Comparison of ENCODE assay signal across 27 mouse cellular contexts in genomic region chr2:164421306-164421705, GRCm38 (mm10). TPM values are rescaled to one million over a fixed set of nuclear protein-coding genes. Genes with fewer than 3 reads are reported as not detected.
DNase-seq lines count a peak whose midpoint lies in the region; ATAC-seq and TF ChIP-seq lines count a peak whose summit lies in the region.
"Had no signal": no experiment of that assay in that cellular context is flagged by ENCODE, and none has a peak within 500 bp of the region (broad histone marks: within the 10 kb centered on the region; RNA-seq: fewer than 3 reads in every experiment).

No protein-coding gene starts in this region.

- peak; percentile 35; the same call in 1 of the 2 replicates for TF ChIP-seq EP300 in liver, postnatal 0 days (IDR thresholded peaks at IDR 0.05; ENCODE audit: low read depth)

- H3K27me3 ChIP-seq in embryonic facial prominence, embryonic 15.5 days: no peaks in the 10 kb centered on the region
- 0 out of 2 replicates have a peak, but pooled peaks cover 4% of the 10 kb centered on the region for H3K27me3 ChIP-seq in embryonic facial prominence, embryonic 10.5 days (replicated peaks; ENCODE audit: low read depth, poor library complexity, severe bottlenecking)
- no peaks in the 10 kb centered on the region for H3K27me3 ChIP-seq in kidney, embryonic 16.5 days (ENCODE audit: insufficient read depth, low read length)
- H3K27me3 ChIP-seq in liver, postnatal 0 days (ENCODE audit: insufficient read depth, low read length): no peaks in the 10 kb centered on the region
- H3K27me3 ChIP-seq in stomach, embryonic 16.5 days (ENCODE audit: control insufficient read depth, insufficient read depth, low read length): no peaks in the 10 kb centered on the region
- H3K27me3 ChIP-seq in hindbrain, embryonic 16.5 days (replicated peaks; ENCODE audit: control insufficient read depth, insufficient read depth, low read length): no peaks in the 10 kb centered on the region
- H3K27me3 ChIP-seq: embryonic facial prominence, embryonic 12.5 days; forebrain, embryonic 12.5 days; forebrain, embryonic 15.5 days had no signal

- no peaks in the 10 kb centered on the region for H3K9me3 ChIP-seq in embryonic facial prominence, embryonic 15.5 days (replicated peaks)
- no peaks in the 10 kb centered on the region for H3K9me3 ChIP-seq in embryonic facial prominence, embryonic 10.5 days
- no peaks in the 10 kb centered on the region for H3K9me3 ChIP-seq in kidney, embryonic 16.5 days (ENCODE audit: low read length)
- no peaks in the 10 kb centered on the region for H3K9me3 ChIP-seq in liver, postnatal 0 days (ENCODE audit: low read length)
- no peaks in the 10 kb centered on the region for H3K9me3 ChIP-seq in stomach, embryonic 16.5 days (replicated peaks; ENCODE audit: control insufficient read depth, low read length)
- H3K9me3 ChIP-seq in hindbrain, embryonic 16.5 days (ENCODE audit: control insufficient read depth, low read length): no peaks in the 10 kb centered on the region
- H3K9me3 ChIP-seq: embryonic facial prominence, embryonic 12.5 days; forebrain, embryonic 12.5 days; forebrain, embryonic 15.5 days; heart, embryonic 12.5 days; heart, embryonic 15.5 days; hindbrain, embryonic 10.5 days; hindbrain, embryonic 13.5 days had no signal

- H3K4me2 ChIP-seq in embryonic facial prominence, embryonic 15.5 days (replicated peaks): no peak overlapping the region
- H3K4me2 ChIP-seq in kidney, embryonic 16.5 days (replicated peaks; ENCODE audit: low read depth, low read length): no peak overlapping the region
- no peak overlapping the region for H3K4me2 ChIP-seq in liver, postnatal 0 days (ENCODE audit: low read depth, low read length)
- H3K4me2 ChIP-seq in stomach, embryonic 16.5 days (ENCODE audit: low read depth, low read length): no peak overlapping the region
- H3K4me2 ChIP-seq in hindbrain, embryonic 16.5 days (ENCODE audit: low read length): no peak overlapping the region
- H3K4me2 ChIP-seq: embryonic facial prominence, embryonic 12.5 days; forebrain, embryonic 12.5 days; forebrain, embryonic 15.5 days; heart, embryonic 12.5 days; heart, embryonic 15.5 days; hindbrain, embryonic 13.5 days had no signal

- no peak overlapping the region for H3K4me3 ChIP-seq in embryonic facial prominence, embryonic 15.5 days (replicated peaks)
- H3K4me3 ChIP-seq in embryonic facial prominence, embryonic 10.5 days: no peak overlapping the region
- no peak overlapping the region for H3K4me3 ChIP-seq in kidney, embryonic 16.5 days (ENCODE audit: low read length)
- no peak overlapping the region for H3K4me3 ChIP-seq in liver, postnatal 0 days (ENCODE audit: low read depth, low read length)
- no peak overlapping the region for H3K4me3 ChIP-seq in stomach, embryonic 16.5 days (replicated peaks; ENCODE audit: low read length)
- no peak overlapping the region for H3K4me3 ChIP-seq in hindbrain, embryonic 16.5 days (ENCODE audit: low read length)
- H3K4me3 ChIP-seq: embryonic facial prominence, embryonic 12.5 days; erythroblast, embryonic 14.5 days; forebrain, embryonic 12.5 days; forebrain, embryonic 15.5 days; heart, embryonic 12.5 days; heart, embryonic 15.5 days; hindbrain, embryonic 10.5 days; hindbrain, embryonic 13.5 days had no signal

- 0 out of 2 replicates have a peak overlapping the region, but pooled peaks have one; percentile 52 for H3K27ac ChIP-seq in embryonic facial prominence, embryonic 15.5 days (replicated peaks)
- no peak overlapping the region for H3K27ac ChIP-seq in embryonic facial prominence, embryonic 10.5 days (replicated peaks)
- peak overlapping the region; percentile 23; the same call in 1 of the 2 replicates for H3K27ac ChIP-seq in kidney, embryonic 16.5 days (ENCODE audit: low read length)
- peak overlapping the region; percentile 82 for H3K27ac ChIP-seq in liver, postnatal 0 days (ENCODE audit: low read depth)
- peak overlapping the region; percentile 75; the same call in 1 of the 2 replicates for H3K27ac ChIP-seq in stomach, embryonic 16.5 days (ENCODE audit: low read length)
- H3K27ac ChIP-seq in hindbrain, embryonic 16.5 days (ENCODE audit: low read depth, low read length): no peak overlapping the region
- H3K27ac ChIP-seq: embryonic facial prominence, embryonic 12.5 days; forebrain, embryonic 12.5 days; forebrain, embryonic 15.5 days; heart, embryonic 15.5 days; hindbrain, embryonic 10.5 days; hindbrain, embryonic 13.5 days; hindbrain, postnatal 0 days had no signal

- no peak for ATAC-seq in embryonic facial prominence, embryonic 15.5 days (ENCODE audit: insufficient number of reproducible peaks, low FRiP score, low TSS enrichment, low read depth)
- no peak for ATAC-seq in kidney, embryonic 16.5 days (ENCODE audit: low FRiP score, low TSS enrichment)
- ATAC-seq in liver, postnatal 0 days: peak; percentile 54
- ATAC-seq in stomach, embryonic 16.5 days (ENCODE audit: insufficient read depth, low FRiP score): no peak
- no peak for ATAC-seq in hindbrain, embryonic 16.5 days
- ATAC-seq: activated CD4-positive, CD25-positive, alpha-beta regulatory T cell, adult 4 months; forebrain, embryonic 15.5 days; hindbrain, postnatal 0 days had no signal

- H3K9ac ChIP-seq in embryonic facial prominence, embryonic 15.5 days: no peak overlapping the region
- H3K9ac ChIP-seq in kidney, embryonic 16.5 days (replicated peaks; ENCODE audit: low read length): no peak overlapping the region
- H3K9ac ChIP-seq in liver, postnatal 0 days (replicated peaks): no peak overlapping the region
- H3K9ac ChIP-seq in stomach, embryonic 16.5 days (ENCODE audit: low read length): no peak overlapping the region
- no peak overlapping the region for H3K9ac ChIP-seq in hindbrain, embryonic 16.5 days (ENCODE audit: low read depth, low read length)
- H3K9ac ChIP-seq: embryonic facial prominence, embryonic 12.5 days; forebrain, embryonic 12.5 days; forebrain, embryonic 15.5 days; heart, embryonic 12.5 days; heart, embryonic 15.5 days; hindbrain, embryonic 13.5 days had no signal

- DNase-seq in embryonic facial prominence, embryonic 10.5 days (ENCODE audit: low spot score): no peak
- DNase-seq in kidney, postnatal 36 days: no peak
- DNase-seq in liver, postnatal 0 days: no peak
- DNase-seq in liver: no peak
- DNase-seq: adrenal gland, adult 8-10 months; adrenal gland, postnatal 25 days; cerebellum, adult 18-20 months; cerebellum, adult 9-10 months; cerebellum, postnatal 14 days; gastrocnemius, postnatal 14 days; heart, adult 18-20 months; heart, postnatal 10 days; heart, postnatal 36 days had no signal

- H3K4me1 ChIP-seq in embryonic facial prominence, embryonic 15.5 days: no peaks in the 10 kb centered on the region; the same call in 1 of the 2 replicates
- H3K4me1 ChIP-seq in embryonic facial prominence, embryonic 10.5 days: peaks cover 26% of the 10 kb centered on the region
- H3K4me1 ChIP-seq in kidney, embryonic 16.5 days (ENCODE audit: insufficient read depth, low read length): peaks cover 12% of the 10 kb centered on the region; the same call in 1 of the 2 replicates
- peaks cover 22% of the 10 kb centered on the region for H3K4me1 ChIP-seq in liver, postnatal 0 days (ENCODE audit: insufficient read depth)
- peaks cover 3% of the 10 kb centered on the region; the same call in 1 of the 2 replicates for H3K4me1 ChIP-seq in stomach, embryonic 16.5 days (ENCODE audit: control insufficient read depth, insufficient read depth, low read length)
- no peaks in the 10 kb centered on the region for H3K4me1 ChIP-seq in hindbrain, embryonic 16.5 days (ENCODE audit: control insufficient read depth, insufficient read depth, low read depth, low read length)
- H3K4me1 ChIP-seq: forebrain, embryonic 12.5 days; forebrain, embryonic 15.5 days; heart, embryonic 15.5 days; hindbrain, embryonic 13.5 days had no signal

- H3K36me3 ChIP-seq in embryonic facial prominence, embryonic 15.5 days: peaks cover 23% of the 10 kb centered on the region
- peaks cover 21% of the 10 kb centered on the region for H3K36me3 ChIP-seq in embryonic facial prominence, embryonic 10.5 days (replicated peaks)
- H3K36me3 ChIP-seq in kidney, embryonic 16.5 days (ENCODE audit: insufficient read depth, low read length): peaks cover 17% of the 10 kb centered on the region
- peaks cover 12% of the 10 kb centered on the region for H3K36me3 ChIP-seq in liver, postnatal 0 days (replicated peaks; ENCODE audit: insufficient read depth, low read length)
- peaks cover 16% of the 10 kb centered on the region for H3K36me3 ChIP-seq in stomach, embryonic 16.5 days (ENCODE audit: control insufficient read depth, insufficient read depth, low read length)
- H3K36me3 ChIP-seq in hindbrain, embryonic 16.5 days (ENCODE audit: control insufficient read depth, insufficient read depth, low read length): no peaks in the 10 kb centered on the region
- H3K36me3 ChIP-seq: forebrain, embryonic 12.5 days; forebrain, embryonic 15.5 days; hindbrain, embryonic 13.5 days had no signal

- TF ChIP-seq CTCF in liver, postnatal 0 days (IDR thresholded peaks at IDR 0.05; ENCODE audit: low read depth): no peak

- 74% methylated on average over 7 of the region's 7 CpGs for WGBS in embryonic facial prominence, embryonic 15.5 days
- WGBS in embryonic facial prominence, embryonic 10.5 days: 89% methylated on average over 7 of the region's 7 CpGs
- WGBS in kidney, embryonic 16.5 days: 90% methylated on average over 7 of the region's 7 CpGs
- 76% methylated on average over 7 of the region's 7 CpGs for WGBS in liver, postnatal 0 days (ENCODE audit: insufficient replicate concordance)
- WGBS in stomach, embryonic 16.5 days: 72% methylated on average over 7 of the region's 7 CpGs
- 92% methylated on average over 7 of the region's 7 CpGs for WGBS in hindbrain, embryonic 16.5 days

RNA-seq across cellular contexts. Expression of gene Matn4, which starts 16.3 kb away (rescaled TPM):
- 33.4 and 58.2 TPM in 2 replicates for polyA plus RNA-seq in embryonic facial prominence, embryonic 15.5 days (2015; fragmentation: Nextera tagmentation; extraction: Ambion mirVana)
- polyA plus RNA-seq in embryonic facial prominence, embryonic 10.5 days (2016; fragmentation: Nextera tagmentation; extraction: Ambion mirVana): 0.23 and 0.85 TPM in 2 replicates
- polyA plus RNA-seq in kidney, embryonic 16.5 days (2015; fragmentation: Nextera tagmentation; extraction: Ambion mirVana): 0.75 and 2.0 TPM in 2 replicates
- polyA plus RNA-seq in liver, postnatal 0 days (2015; fragmentation: Nextera tagmentation; extraction: Ambion mirVana): 0.18 and 0.25 TPM in 2 replicates
- polyA plus RNA-seq in stomach, embryonic 16.5 days (2015; fragmentation: Nextera tagmentation; extraction: Ambion mirVana): 6.4 and 8.9 TPM in 2 replicates
- polyA plus RNA-seq in hindbrain, embryonic 16.5 days (2015; fragmentation: Nextera tagmentation; extraction: Ambion mirVana): 3.8 TPM in 2 replicates
- polyA plus RNA-seq: erythroblast, embryonic 14.5 days had no signal

RNA-seq across cellular contexts. Expression of gene Rbpjl, which starts 18.4 kb away (rescaled TPM):
- 0.50 and 0.98 TPM in 2 replicates for polyA plus RNA-seq in embryonic facial prominence, embryonic 15.5 days (2015; fragmentation: Nextera tagmentation; extraction: Ambion mirVana)
- polyA plus RNA-seq in embryonic facial prominence, embryonic 10.5 days (2016; fragmentation: Nextera tagmentation; extraction: Ambion mirVana): not detected in 2 replicates
- 0.06 and 0.29 TPM in 2 replicates for polyA plus RNA-seq in kidney, embryonic 16.5 days (2015; fragmentation: Nextera tagmentation; extraction: Ambion mirVana)
- not detected in 2 replicates for polyA plus RNA-seq in liver, postnatal 0 days (2015; fragmentation: Nextera tagmentation; extraction: Ambion mirVana)
- polyA plus RNA-seq in stomach, embryonic 16.5 days (2015; fragmentation: Nextera tagmentation; extraction: Ambion mirVana): 41.3 and 45.2 TPM in 2 replicates
- 0.06 and 0.15 TPM in 2 replicates for polyA plus RNA-seq in hindbrain, embryonic 16.5 days (2015; fragmentation: Nextera tagmentation; extraction: Ambion mirVana)
- polyA plus RNA-seq: activated CD4-positive, CD25-positive, alpha-beta regulatory T cell, adult 4 months; erythroblast, embryonic 14.5 days; hindbrain, embryonic 10.5 days had no signal

RNA-seq across cellular contexts. Expression of gene Sdc4, which starts 22.4 kb away (rescaled TPM):
- 113 and 114 TPM in 2 replicates for polyA plus RNA-seq in embryonic facial prominence, embryonic 15.5 days (2015; fragmentation: Nextera tagmentation; extraction: Ambion mirVana)
- polyA plus RNA-seq in embryonic facial prominence, embryonic 10.5 days (2016; fragmentation: Nextera tagmentation; extraction: Ambion mirVana): 25.5 and 26.0 TPM in 2 replicates
- polyA plus RNA-seq in kidney, embryonic 16.5 days (2015; fragmentation: Nextera tagmentation; extraction: Ambion mirVana): 204 and 209 TPM in 2 replicates
- polyA plus RNA-seq in liver, postnatal 0 days (2015; fragmentation: Nextera tagmentation; extraction: Ambion mirVana): 194 and 208 TPM in 2 replicates
- polyA plus RNA-seq in stomach, embryonic 16.5 days (2015; fragmentation: Nextera tagmentation; extraction: Ambion mirVana): 150 and 173 TPM in 2 replicates
- polyA plus RNA-seq in hindbrain, embryonic 16.5 days (2015; fragmentation: Nextera tagmentation; extraction: Ambion mirVana): 13.0 and 15.3 TPM in 2 replicates

RNA-seq across cellular contexts. Expression of gene Slpi, which starts 32.4 kb away (rescaled TPM):
- polyA plus RNA-seq in embryonic facial prominence, embryonic 15.5 days (2015; fragmentation: Nextera tagmentation; extraction: Ambion mirVana): 9.9 and 14.5 TPM in 2 replicates
- 0.46 TPM in 1 of 2 replicates, not detected in the other for polyA plus RNA-seq in embryonic facial prominence, embryonic 10.5 days (2016; fragmentation: Nextera tagmentation; extraction: Ambion mirVana)
- polyA plus RNA-seq in kidney, embryonic 16.5 days (2015; fragmentation: Nextera tagmentation; extraction: Ambion mirVana): 0.41 and 1.00 TPM in 2 replicates
- polyA plus RNA-seq in liver, postnatal 0 days (2015; fragmentation: Nextera tagmentation; extraction: Ambion mirVana): 59.4 and 63.6 TPM in 2 replicates
- polyA plus RNA-seq in stomach, embryonic 16.5 days (2015; fragmentation: Nextera tagmentation; extraction: Ambion mirVana): 35.5 and 46.1 TPM in 2 replicates
- 0.66 and 0.75 TPM in 2 replicates for polyA plus RNA-seq in hindbrain, embryonic 16.5 days (2015; fragmentation: Nextera tagmentation; extraction: Ambion mirVana)
- polyA plus RNA-seq: erythroblast, embryonic 14.5 days; forebrain, embryonic 15.5 days; hindbrain, embryonic 10.5 days had no signal

RNA-seq across cellular contexts. Expression of gene Sys1, which starts 35.5 kb away (rescaled TPM):
- 66.3 and 67.8 TPM in 2 replicates for polyA plus RNA-seq in embryonic facial prominence, embryonic 15.5 days (2015; fragmentation: Nextera tagmentation; extraction: Ambion mirVana)
- 52.5 and 53.1 TPM in 2 replicates for polyA plus RNA-seq in embryonic facial prominence, embryonic 10.5 days (2016; fragmentation: Nextera tagmentation; extraction: Ambion mirVana)
- polyA plus RNA-seq in kidney, embryonic 16.5 days (2015; fragmentation: Nextera tagmentation; extraction: Ambion mirVana): 65.9 and 67.0 TPM in 2 replicates
- polyA plus RNA-seq in liver, postnatal 0 days (2015; fragmentation: Nextera tagmentation; extraction: Ambion mirVana): 43.5 and 46.2 TPM in 2 replicates
- polyA plus RNA-seq in stomach, embryonic 16.5 days (2015; fragmentation: Nextera tagmentation; extraction: Ambion mirVana): 48.1 and 49.4 TPM in 2 replicates
- polyA plus RNA-seq in hindbrain, embryonic 16.5 days (2015; fragmentation: Nextera tagmentation; extraction: Ambion mirVana): 89.7 and 95.6 TPM in 2 replicates

Comparison
In these comparisons a context has a peak if more than half of its experiments do, and no peak if none do; other contexts are left out.
1. H3K27ac ChIP-seq: peak in embryonic facial prominence, embryonic 15.5 days (single experiment), kidney, embryonic 16.5 days (single experiment), liver, postnatal 0 days (single experiment) and stomach, embryonic 16.5 days (single experiment); none in embryonic facial prominence, embryonic 10.5 days (single experiment) and hindbrain, embryonic 16.5 days (single experiment).
2. RNA of gene Rbpjl, which starts 18.4 kb away (polyA plus RNA-seq): 41.3 to 45.2 TPM in stomach, embryonic 16.5 days; 0.50 to 0.98 TPM in embryonic facial prominence, embryonic 15.5 days, 0.06 to 0.29 TPM in kidney, embryonic 16.5 days, 0.06 to 0.15 TPM in hindbrain, embryonic 16.5 days, not detected in embryonic facial prominence, embryonic 10.5 days and not detected in liver, postnatal 0 days; every median in the first group is over 10 times any median in the second.